Mouse (Mus musculus) heart, adult 9 months (tissue): ENCODE measurements around the gene Rps6ka5.

Experiments used
- DNase-seq, 2 experiments: peaks; one replicate each; pipeline ENCODE4 v3.0.0; 2022; ENCODE audit warnings: low spot score in 2 of 2

The Rps6ka5 gene

GRCm38 (mm10) chr12:100726651-100727050 is at the start of gene Rps6ka5:
Rps6ka5 (minus strand) TSS chr12:100726983.
- DNase-seq = no peak

GRCm38 (mm10) chr12:100775911-100776581 is 49.3 kb upstream of the Rps6ka5 start:
- peak in 1 of 2 experiments; percentile 61 for DNase-seq

- DNase-seq = no peak
Observed at GRCm38 (mm10) chr12:100775291-100775690, 48.5 kb upstream of the Rps6ka5 start.

GRCm38 (mm10) chr12:100774756-100775155 is 48.0 kb upstream of the Rps6ka5 start:
- DNase-seq = peak; percentile 64 to 66

GRCm38 (mm10) chr12:100772230-100772984 is 45.6 kb upstream of the Rps6ka5 start:
- peak; percentile 43 to 64 for DNase-seq

GRCm38 (mm10) chr12:100770765-100771164 is 44.0 kb upstream of the Rps6ka5 start:
- DNase-seq = no peak

GRCm38 (mm10) chr12:100769871-100770270 is 43.1 kb upstream of the Rps6ka5 start:
- DNase-seq = no peak

- no peak for DNase-seq
Observed at GRCm38 (mm10) chr12:100764329-100765018, 37.7 kb upstream of the Rps6ka5 start.

- no peak for DNase-seq
Observed at GRCm38 (mm10) chr12:100762663-100763425, 36.1 kb upstream of the Rps6ka5 start.

GRCm38 (mm10) chr12:100757427-100757826 is 30.6 kb upstream of the Rps6ka5 start:
- no peak for DNase-seq

GRCm38 (mm10) chr12:100753716-100754115 is 26.9 kb upstream of the Rps6ka5 start:
- no peak for DNase-seq

GRCm38 (mm10) chr12:100752977-100753376 is 26.2 kb upstream of the Rps6ka5 start:
- no peak for DNase-seq

GRCm38 (mm10) chr12:100742468-100742867 is 15.7 kb upstream of the Rps6ka5 start:
- no peak for DNase-seq

GRCm38 (mm10) chr12:100740313-100740712 is 13.5 kb upstream of the Rps6ka5 start:
- no peak for DNase-seq

- no peak for DNase-seq
Observed at GRCm38 (mm10) chr12:100739011-100739570, 12.3 kb upstream of the Rps6ka5 start.

- DNase-seq = no peak
Observed at GRCm38 (mm10) chr12:100738498-100738897, 11.7 kb upstream of the Rps6ka5 start.

GRCm38 (mm10) chr12:100735581-100735980 is 8.8 kb upstream of the Rps6ka5 start:
- DNase-seq = no peak

GRCm38 (mm10) chr12:100735156-100735555 is 8.4 kb upstream of the Rps6ka5 start:
- DNase-seq = no peak

- peak in 1 of 2 experiments; percentile 19 for DNase-seq
Observed at GRCm38 (mm10) chr12:100728646-100729485, 2.1 kb upstream of the Rps6ka5 start.

- DNase-seq = no peak
Observed at GRCm38 (mm10) chr12:100727891-100728290, 1.1 kb upstream of the Rps6ka5 start.

- no peak for DNase-seq
Observed at GRCm38 (mm10) chr12:100725458-100725786, 1.4 kb downstream of the Rps6ka5 start.
